Mouse (Mus musculus) splenic B cell, adult 2 months (primary cell): ENCODE measurements around the gene Ncam1.

ENCODE experiments used
- DNase-seq: peaks from one replicate; pipeline ENCODE4 v3.0.0-alpha.2; 2011; ENCODE audit warnings: low read depth, low spot score
- H3K27me3 ChIP-seq: 2 replicates; pipeline ENCODE4 v1.6.1; 2012; ENCODE audit warnings: mild to moderate bottlenecking, low read length, moderate library complexity, mixed read lengths; ENCODE audit not compliant: control insufficient read depth, poor library complexity, insufficient read depth, severe bottlenecking
- H3K36me3 ChIP-seq: 2 replicates; pipeline ENCODE4 v1.6.1; 2012; ENCODE audit warnings: mild to moderate bottlenecking, low read length, moderate library complexity, mixed read lengths; ENCODE audit not compliant: control insufficient read depth, poor library complexity, insufficient read depth, severe bottlenecking

Gene Ncam1

DNA sequence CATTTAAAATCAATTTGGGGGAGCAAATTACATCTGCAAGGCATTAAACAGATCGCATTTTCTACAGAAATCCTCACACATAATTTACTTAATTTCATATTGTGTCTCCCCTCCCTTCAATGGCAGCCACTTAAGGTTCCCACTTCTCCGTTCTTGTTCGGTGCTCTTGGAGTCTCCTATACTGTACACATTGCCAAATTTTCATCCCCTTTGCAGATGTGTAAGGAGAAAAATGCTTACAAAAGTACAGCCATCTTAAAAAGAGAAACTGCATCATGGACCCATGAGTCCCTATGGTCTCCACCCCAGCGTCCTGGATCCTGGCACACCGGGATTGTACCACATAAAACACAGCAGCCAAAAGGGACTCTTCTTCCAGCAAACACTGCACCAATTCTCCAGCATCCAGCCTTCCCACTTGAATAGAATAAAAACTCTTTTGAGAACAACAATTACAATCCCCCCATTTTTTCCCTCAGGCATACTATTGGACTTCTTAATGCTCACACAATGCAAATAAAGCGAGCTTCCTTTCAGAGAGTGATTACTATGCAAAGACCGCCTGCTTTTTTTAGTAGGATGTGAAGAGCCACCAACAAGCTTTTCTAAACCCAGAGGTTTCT lies 21.6 kb downstream of the Ncam1 start:
- no peaks in the 10 kb centered on the region for H3K36me3 ChIP-seq
- DNase-seq, result no peak
- no peaks in the 10 kb centered on the region for H3K27me3 ChIP-seq

DNA sequence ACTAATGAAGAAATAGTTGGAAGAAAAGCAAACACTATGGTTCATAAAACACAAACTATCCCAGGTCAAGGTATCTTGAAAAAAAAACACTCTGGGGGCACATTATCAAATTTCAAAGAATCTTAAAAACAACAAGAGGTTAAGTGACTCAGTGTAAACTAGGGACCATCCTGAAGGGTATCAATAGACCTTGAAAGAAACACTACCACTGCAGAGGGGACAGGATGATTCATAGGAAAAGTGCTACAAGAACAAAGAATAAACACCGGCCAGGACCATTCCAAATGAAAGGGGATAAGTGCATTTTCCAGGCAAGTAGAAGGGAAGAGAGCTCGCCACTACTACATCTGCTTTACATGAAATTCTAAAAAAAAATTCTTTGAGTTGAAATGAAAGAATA lies 32.1 kb downstream of the Ncam1 start:
- Histone ChIP-seq H3K36me3 (no peaks in the 10 kb centered on the region), H3K27me3 (no peaks in the 10 kb centered on the region)
- DNase-seq, result no peak

GRCm38 (mm10) chr9:49760571-49760970 lies 38.2 kb downstream of the Ncam1 start:
- H3K27me3 ChIP-seq, result no peaks in the 10 kb centered on the region
- no peaks in the 10 kb centered on the region for H3K36me3 ChIP-seq
- no peak for DNase-seq

DNA sequence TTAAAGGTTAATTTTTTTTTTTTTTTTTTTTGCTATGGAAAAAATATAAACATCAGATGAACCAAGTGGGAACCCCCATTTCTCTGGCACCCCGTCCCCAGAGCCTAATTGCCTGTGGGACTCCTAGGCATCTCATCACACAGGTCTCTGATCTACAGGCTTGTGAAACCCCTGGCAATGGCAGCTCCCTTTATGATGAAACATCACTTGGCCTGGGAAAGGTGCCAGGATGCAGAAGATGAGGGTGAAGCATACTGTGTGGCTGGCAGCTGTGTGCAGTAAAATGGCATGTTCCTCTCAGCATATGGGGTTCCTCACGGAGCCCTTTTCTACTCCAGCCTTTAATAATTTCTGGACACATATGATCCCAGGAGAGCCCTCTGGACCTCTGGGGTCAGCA lies 40.3 kb downstream of the Ncam1 start:
- H3K36me3 ChIP-seq, result no peaks in the 10 kb centered on the region
- H3K27me3 ChIP-seq, result no peaks in the 10 kb centered on the region
- no peak for DNase-seq

DNA sequence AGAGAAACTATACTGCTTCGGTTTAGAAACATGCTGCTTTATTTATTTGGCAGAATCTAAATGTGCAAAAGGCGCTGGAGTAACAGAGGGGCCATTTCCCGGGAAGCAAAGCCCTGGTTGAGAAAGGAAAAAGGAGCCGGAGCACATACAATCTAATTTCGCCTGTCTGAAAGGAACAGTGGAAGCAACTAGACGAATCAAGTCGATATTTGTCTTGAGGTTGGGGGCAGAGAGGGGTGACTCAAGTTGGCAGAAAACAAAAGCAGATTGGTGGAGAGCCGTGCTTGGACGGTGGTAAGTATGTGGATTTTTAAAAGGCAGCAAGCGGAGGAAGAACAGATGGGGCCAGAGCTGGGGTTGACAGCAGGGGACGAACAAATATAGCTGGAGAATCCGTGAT lies 40.7 kb downstream of the Ncam1 start:
- no peak for DNase-seq
- H3K27me3 ChIP-seq, result no peaks in the 10 kb centered on the region
- H3K36me3 ChIP-seq, result no peaks in the 10 kb centered on the region

- H3K27me3 ChIP-seq, result no peaks in the 10 kb centered on the region
- H3K36me3 ChIP-seq, result no peaks in the 10 kb centered on the region
- DNase-seq, result no peak
Measured at GRCm38 (mm10) chr9:49757582-49757981, 41.1 kb downstream of the Ncam1 start.

- H3K27me3 ChIP-seq, result no peaks in the 10 kb centered on the region
- no peaks in the 10 kb centered on the region for H3K36me3 ChIP-seq
- no peak for DNase-seq
Measured at GRCm38 (mm10) chr9:49756725-49757124, 42.0 kb downstream of the Ncam1 start.

GRCm38 (mm10) chr9:49755214-49755613 lies 43.5 kb downstream of the Ncam1 start:
- Histone ChIP-seq H3K27me3 (no peaks in the 10 kb centered on the region), H3K36me3 (no peaks in the 10 kb centered on the region)
- DNase-seq, result no peak

GRCm38 (mm10) chr9:49751466-49751865 lies 47.3 kb downstream of the Ncam1 start:
- DNase-seq, result no peak
- Histone ChIP-seq H3K36me3 (no peaks in the 10 kb centered on the region), H3K27me3 (no peaks in the 10 kb centered on the region)

GRCm38 (mm10) chr9:49746176-49746575 lies 52.5 kb downstream of the Ncam1 start:
- no peaks in the 10 kb centered on the region for H3K27me3 ChIP-seq
- no peak for DNase-seq
- no peaks in the 10 kb centered on the region for H3K36me3 ChIP-seq

DNA sequence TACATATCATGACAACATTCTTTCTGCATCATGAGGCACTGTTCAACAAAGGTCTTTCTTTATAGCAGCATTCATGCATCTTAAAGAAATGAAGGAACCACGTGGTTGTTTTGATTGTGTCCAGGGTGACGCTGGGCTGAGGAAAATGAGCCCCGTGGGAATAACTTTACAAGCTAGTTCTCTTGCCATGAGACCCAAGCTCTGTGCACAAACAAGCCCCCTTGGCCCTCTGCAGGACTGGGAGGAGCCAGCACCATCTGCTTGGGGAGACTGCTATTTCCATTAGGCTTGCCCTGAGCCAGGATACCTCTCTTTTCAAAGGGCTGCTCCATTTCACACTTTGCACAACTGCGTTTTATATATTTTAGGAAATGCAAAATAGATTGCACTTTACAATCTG lies 53.0 kb downstream of the Ncam1 start:
- H3K36me3 ChIP-seq, result no peaks in the 10 kb centered on the region
- H3K27me3 ChIP-seq, result no peaks in the 10 kb centered on the region
- DNase-seq, result no peak

DNA sequence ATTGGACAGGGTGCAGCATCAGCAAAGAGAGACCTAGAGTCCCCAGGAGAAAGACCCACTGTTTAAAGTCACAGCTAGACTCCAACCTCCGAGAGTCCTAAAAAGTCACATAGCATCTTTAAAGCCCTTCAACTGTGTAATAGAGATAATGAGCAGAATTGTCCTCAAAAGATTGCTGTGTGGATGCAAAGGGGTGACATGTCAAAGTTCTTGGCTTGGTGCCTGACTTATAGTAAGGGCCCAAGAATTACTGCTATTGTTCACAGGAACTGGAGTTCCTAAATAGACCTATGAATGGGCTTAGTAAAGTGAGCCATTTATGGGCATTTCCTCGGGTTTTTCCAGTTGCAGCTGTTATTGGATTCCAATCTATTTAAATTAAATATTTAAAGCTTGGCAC lies 54.4 kb downstream of the Ncam1 start:
- no peaks in the 10 kb centered on the region for H3K36me3 ChIP-seq
- DNase-seq, result no peak
- no peaks in the 10 kb centered on the region for H3K27me3 ChIP-seq

DNA sequence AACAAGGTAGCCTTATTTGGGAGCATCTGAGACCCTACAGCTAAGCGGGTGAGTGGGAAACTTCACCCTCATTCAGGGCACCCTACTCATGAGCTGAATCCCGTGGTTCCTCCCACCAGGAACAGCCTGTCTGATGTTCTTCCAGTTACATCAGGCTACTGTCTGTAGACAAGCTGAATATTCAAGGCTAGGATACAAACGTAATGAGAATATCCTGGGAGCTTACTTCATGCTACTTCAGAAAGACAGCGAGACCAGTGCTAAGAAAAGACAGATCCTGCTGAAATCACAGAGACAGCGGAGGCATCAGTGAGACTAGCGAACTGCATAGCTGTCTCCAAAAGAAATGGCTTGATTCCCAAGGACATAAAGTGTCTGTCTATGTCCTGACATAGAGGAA lies 58.8 kb downstream of the Ncam1 start:
- Histone ChIP-seq H3K27me3 (no peaks in the 10 kb centered on the region), H3K36me3 (no peaks in the 10 kb centered on the region)
- no peak for DNase-seq

DNA sequence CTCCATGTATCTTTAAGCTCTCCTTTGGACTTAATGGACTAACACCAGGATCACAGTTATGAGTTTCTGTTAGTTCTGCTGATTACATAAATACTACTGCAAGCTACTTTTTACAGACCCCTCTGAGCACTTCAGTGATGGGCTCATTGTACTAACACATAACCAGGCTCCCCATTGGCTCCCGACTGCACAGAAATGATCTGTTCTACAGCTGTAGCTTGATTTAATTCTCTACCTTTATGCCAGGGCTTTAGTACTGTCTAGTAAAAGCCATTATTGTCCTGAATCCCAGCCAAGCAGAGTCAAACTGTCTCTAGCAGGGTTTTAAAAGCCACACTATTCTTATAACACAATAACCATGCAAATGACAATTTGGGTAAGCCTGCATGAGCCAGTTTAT lies 60.2 kb downstream of the Ncam1 start:
- no peak for DNase-seq
- no peaks in the 10 kb centered on the region for H3K36me3 ChIP-seq
- H3K27me3 ChIP-seq, result no peaks in the 10 kb centered on the region

DNA sequence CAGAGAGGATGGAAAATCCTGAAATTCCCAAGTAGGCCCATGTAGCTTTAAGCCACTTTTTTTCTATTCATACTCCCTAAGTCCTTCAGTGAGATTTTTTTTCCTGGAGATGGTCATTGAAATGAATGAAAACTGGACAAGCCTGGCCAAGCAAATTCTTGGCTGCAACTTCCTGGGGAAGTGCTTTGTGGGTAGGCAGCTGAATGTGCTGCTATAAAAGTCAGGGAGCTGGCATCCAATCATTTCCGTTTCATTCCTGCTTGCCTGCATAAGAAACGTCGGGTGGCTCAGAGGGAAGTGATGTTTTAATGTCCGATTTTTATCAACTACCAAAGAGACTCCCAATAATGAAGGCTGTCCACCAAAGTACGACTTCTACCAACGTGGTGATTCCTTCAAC lies 61.6 kb downstream of the Ncam1 start:
- Histone ChIP-seq H3K27me3 (no peaks in the 10 kb centered on the region), H3K36me3 (no peaks in the 10 kb centered on the region)
- DNase-seq, result no peak

DNA sequence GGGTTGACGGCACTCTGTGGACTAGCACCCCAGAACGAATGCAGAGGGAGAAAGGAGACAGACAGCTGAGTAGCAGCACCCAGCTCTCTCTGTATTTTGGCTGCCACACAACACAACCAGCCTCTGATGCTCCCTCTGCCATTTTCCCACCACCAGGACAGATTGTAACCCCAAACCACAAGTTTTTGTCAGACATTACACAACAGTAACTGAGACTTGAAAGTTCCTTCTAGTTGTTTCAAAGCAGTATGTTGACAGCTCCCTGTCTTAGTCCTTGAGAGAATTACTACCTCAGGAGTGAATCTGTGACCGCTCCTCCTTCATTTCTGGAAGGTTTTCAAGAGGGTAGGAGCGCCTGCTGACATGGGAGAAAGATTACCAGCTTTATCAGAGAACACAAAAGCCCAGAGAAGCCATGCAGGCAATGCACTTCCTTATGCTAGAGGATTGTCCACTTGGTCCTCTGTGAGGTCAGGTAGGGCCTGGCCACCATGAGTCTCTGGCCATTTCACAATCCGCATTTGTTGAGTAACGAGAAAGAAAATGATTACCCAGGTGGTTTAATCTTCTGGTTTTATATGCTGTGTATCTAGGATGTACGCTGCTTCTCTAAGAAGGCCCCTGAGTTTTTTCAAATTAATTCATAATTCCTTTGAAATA lies 64.2 kb downstream of the Ncam1 start:
- DNase-seq, result no peak
- Histone ChIP-seq H3K27me3 (no peaks in the 10 kb centered on the region), H3K36me3 (no peaks in the 10 kb centered on the region)
